Mouse (Mus musculus) kidney, postnatal 25 days (tissue): ENCODE measurements at regions not wholly inside any gene's neighbourhood (a gene's known extent, or its start where the extent isn't known, plus 50 kb on each side); places are given as distances from the start of the nearest gene placed in this dataset.

ENCODE experiments used
- DNase-seq, 2 experiments: peaks; one replicate each; pipeline ENCODE4 v3.0.0; 2021; ENCODE audit warnings: mixed read lengths in 2 of 2

- DNase-seq = no peak
These were observed 51.9 kb upstream of the Slco4a1 start for GRCm38 (mm10) chr2:180404168-180404567.

GRCm38 (mm10) chr2:180403621-180404020 is 52.4 kb upstream of the Slco4a1 start:
- DNase-seq = no peak

- no peak for DNase-seq
These were observed 53.1 kb upstream of the Slco4a1 start for GRCm38 (mm10) chr2:180402851-180403459.

- DNase-seq = no peak
These were observed 53.6 kb upstream of the Slco4a1 start for GRCm38 (mm10) chr2:180402433-180402832.

- DNase-seq = no peak
These were observed 54.3 kb upstream of the Slco4a1 start for GRCm38 (mm10) chr2:180401409-180402391.

- no peak for DNase-seq
These were observed 55.5 kb upstream of the Slco4a1 start for GRCm38 (mm10) chr2:180400514-180401019.

- DNase-seq = peak in 1 of 2 experiments; percentile 7
These were observed 56.2 kb upstream of the Slco4a1 start for GRCm38 (mm10) chr2:180399651-180400513.

GRCm38 (mm10) chr2:180398851-180399447 is 57.1 kb upstream of the Slco4a1 start:
- no peak for DNase-seq

- DNase-seq = no peak
These were observed 57.6 kb upstream of the Slco4a1 start for GRCm38 (mm10) chr2:180398481-180398754.

GRCm38 (mm10) chr2:180397723-180398480 is 58.1 kb upstream of the Slco4a1 start:
- DNase-seq = no peak

- DNase-seq = no peak
These were observed 59.2 kb upstream of the Slco4a1 start for GRCm38 (mm10) chr2:180396664-180397377.

GRCm38 (mm10) chr2:180396211-180396610 is 59.8 kb upstream of the Slco4a1 start:
- DNase-seq = no peak

- DNase-seq = no peak
These were observed 60.6 kb upstream of the Slco4a1 start for GRCm38 (mm10) chr2:180395279-180396034.

- no peak for DNase-seq
These were observed 58.6 kb upstream of the Gata5 start for GRCm38 (mm10) chr2:180392846-180393700.

- DNase-seq = no peak
These were observed 57.8 kb upstream of the Gata5 start for GRCm38 (mm10) chr2:180392298-180392697.

GRCm38 (mm10) chr2:180391349-180391748 is 56.9 kb upstream of the Gata5 start:
- DNase-seq = no peak

GRCm38 (mm10) chr2:180390216-180390996 is 55.9 kb upstream of the Gata5 start:
- no peak for DNase-seq

- DNase-seq = no peak
These were observed 55.0 kb upstream of the Gata5 start for GRCm38 (mm10) chr2:180389486-180389885.

- DNase-seq = no peak
These were observed 54.5 kb upstream of the Gata5 start for GRCm38 (mm10) chr2:180389013-180389412.
